Comparison of ENCODE assay signal across 8 mouse cellular contexts in the genomic region with DNA sequence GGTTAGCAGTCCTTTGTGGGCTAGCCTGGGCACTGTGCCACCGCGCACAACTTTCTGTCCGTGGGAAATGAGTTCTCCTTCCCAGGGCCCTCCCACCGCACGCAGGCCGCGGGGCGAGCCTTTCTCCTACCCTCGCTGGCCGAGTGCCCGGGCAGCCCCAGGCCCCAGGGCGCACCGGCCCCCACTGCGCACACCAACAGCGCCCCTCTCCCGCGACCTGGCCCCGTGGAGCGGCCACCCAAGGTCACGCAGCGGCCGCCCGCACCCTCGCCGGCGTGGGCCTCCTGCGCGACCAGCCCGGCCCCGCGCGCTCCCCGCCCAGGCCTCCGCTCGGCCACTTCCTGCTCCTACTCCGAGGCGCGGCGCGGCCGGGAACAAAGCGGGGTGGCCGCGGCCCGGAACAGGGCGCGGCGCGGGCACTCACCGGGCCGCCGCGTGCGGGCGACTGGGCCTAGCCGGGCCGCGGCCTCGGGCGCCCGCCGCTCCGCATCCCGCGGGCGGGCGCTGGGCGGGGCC. TPM values are rescaled to one million over a fixed set of nuclear protein-coding genes. Genes with fewer than 3 reads are reported as not detected.
DNase-seq lines count a peak whose midpoint lies in the region; ATAC-seq and TF ChIP-seq lines count a peak whose summit lies in the region.

No protein-coding gene starts in this region.

- no peak for TF ChIP-seq CTCF in forebrain, postnatal 0 days (IDR thresholded peaks at IDR 0.05; ENCODE audit: low read depth)
- TF ChIP-seq CTCF in kidney, adult 2 months (conservative IDR thresholded peaks at IDR 0.05; ENCODE audit: insufficient read depth, insufficient read length, low read depth, low read length), result no peak
- TF ChIP-seq CTCF in small intestine, adult 2 months (IDR thresholded peaks at IDR 0.05; ENCODE audit: extremely low read depth, insufficient read length, insufficient replicate concordance, low read depth, low read length), result no peak

- peak; percentile 52 to 53 for DNase-seq in lung, adult 18-20 months
- DNase-seq in lung, postnatal 25 days (ENCODE audit: low spot score), result no peak
- peak; percentile 52 to 68 for DNase-seq in adrenal gland, postnatal 36 days
- peak; percentile 63 for DNase-seq in forebrain, postnatal 0 days
- DNase-seq in kidney, adult 2 months, result peak; percentile 53
- DNase-seq in frontal cortex, postnatal 36 days (ENCODE audit: low spot score in 2 of 2), result no peak

- H3K4me3 ChIP-seq in forebrain, postnatal 0 days (ENCODE audit: low read depth, low read length), result peak overlapping the region; percentile 91
- H3K4me3 ChIP-seq in kidney, adult 2 months (ENCODE audit: insufficient read depth, low read depth, low read length), result peak overlapping the region; percentile 86
- peak overlapping the region; percentile 99 for H3K4me3 ChIP-seq in lung, embryonic 15.5 days
- H3K4me3 ChIP-seq in small intestine, adult 2 months (ENCODE audit: low read depth, low read length), result peak overlapping the region; percentile 87

- peaks cover 24% of the 10 kb centered on the region for H3K4me1 ChIP-seq in forebrain, postnatal 0 days (ENCODE audit: insufficient read depth)
- H3K4me1 ChIP-seq in kidney, adult 2 months (ENCODE audit: control insufficient read depth, insufficient read depth, low read length), result peaks cover 5% of the 10 kb centered on the region; the same call in 1 of the 2 replicates
- peaks cover 79% of the 10 kb centered on the region for H3K4me1 ChIP-seq in lung, embryonic 15.5 days
- peaks cover 25% of the 10 kb centered on the region for H3K4me1 ChIP-seq in small intestine, adult 2 months (ENCODE audit: control insufficient read depth, insufficient read depth, insufficient read length, low read length)

- peak overlapping the region; percentile 96 for H3K9ac ChIP-seq in forebrain, postnatal 0 days
- peak overlapping the region; percentile 100 for H3K9ac ChIP-seq in lung, embryonic 15.5 days

- peak overlapping the region; percentile 88 for H3K4me2 ChIP-seq in forebrain, postnatal 0 days (ENCODE audit: low read depth)
- peak overlapping the region; percentile 93 for H3K4me2 ChIP-seq in lung, embryonic 15.5 days

- no peaks in the 10 kb centered on the region for H3K9me3 ChIP-seq in forebrain, postnatal 0 days (ENCODE audit: low read length)
- H3K9me3 ChIP-seq in lung, embryonic 15.5 days, result no peaks in the 10 kb centered on the region

- H3K27me3 ChIP-seq in forebrain, postnatal 0 days (ENCODE audit: insufficient read depth, low read length), result peaks cover 8% of the 10 kb centered on the region; the same call in 1 of the 2 replicates
- no peaks in the 10 kb centered on the region for H3K27me3 ChIP-seq in kidney, adult 2 months (replicated peaks; ENCODE audit: control insufficient read depth, insufficient read depth, low read length)
- no peaks in the 10 kb centered on the region; the same call in 1 of the 2 replicates for H3K27me3 ChIP-seq in lung, embryonic 15.5 days
- no peaks in the 10 kb centered on the region for H3K27me3 ChIP-seq in small intestine, adult 2 months (ENCODE audit: control insufficient read depth, insufficient read depth, low read length)

- peak overlapping the region; percentile 91 for H3K27ac ChIP-seq in forebrain, postnatal 0 days (ENCODE audit: low read depth, low read length)
- H3K27ac ChIP-seq in kidney, adult 2 months (ENCODE audit: insufficient read depth, low read depth, low read length), result peak overlapping the region; percentile 76; the same call in 1 of the 2 replicates
- peak overlapping the region; percentile 98 for H3K27ac ChIP-seq in lung, embryonic 15.5 days
- peak overlapping the region; percentile 91 for H3K27ac ChIP-seq in small intestine, adult 2 months (ENCODE audit: insufficient read depth, low read depth, low read length)

- TF ChIP-seq POLR2A in kidney, adult 2 months (IDR thresholded peaks at IDR 0.05; ENCODE audit: low read depth, low read length), result no peak
- TF ChIP-seq POLR2A in small intestine, adult 2 months (IDR thresholded peaks at IDR 0.05; ENCODE audit: low read depth, low read length), result no peak

- peak; percentile 35 for ATAC-seq in forebrain, postnatal 0 days
- peak; percentile 3; the same call in 1 of the 2 replicates for ATAC-seq in lung, embryonic 15.5 days (ENCODE audit: borderline replicate concordance, extremely low read depth, low FRiP score, low TSS enrichment)

- 2% methylated on average over 51 of the region's 68 CpGs for WGBS in forebrain, postnatal 0 days
- 4% methylated on average over 67 of the region's 68 CpGs for WGBS in kidney, adult 2 months
- under 1% methylated on average over 40 of the region's 68 CpGs for WGBS in lung, embryonic 15.5 days
- WGBS in small intestine, adult 2 months, result under 1% methylated on average over 68 of the region's 68 CpGs

- H3K36me3 ChIP-seq in forebrain, postnatal 0 days (ENCODE audit: insufficient read depth), result peaks cover 21% of the 10 kb centered on the region
- no peaks in the 10 kb centered on the region for H3K36me3 ChIP-seq in kidney, adult 2 months (ENCODE audit: control insufficient read depth, insufficient read depth, low read length)
- peaks cover 23% of the 10 kb centered on the region for H3K36me3 ChIP-seq in lung, embryonic 15.5 days
- H3K36me3 ChIP-seq in small intestine, adult 2 months (ENCODE audit: control insufficient read depth, insufficient read depth, low read length), result peaks cover 16% of the 10 kb centered on the region

RNA-seq across cellular contexts. Expression of gene Akt1, which starts 1.1 kb away (rescaled TPM):
- 100 to 1,000 TPM; 256 to 378 TPM for total RNA-seq in adrenal gland, postnatal 36 days (2021)
- 213 and 215 TPM in 2 replicates for total RNA-seq in forebrain, postnatal 0 days (2014; rRNA removed)
- 117 TPM in 2 replicates for polyA plus RNA-seq in forebrain, postnatal 0 days (2015; fragmentation: Nextera tagmentation; extraction: Ambion mirVana)
- 85.3 and 90.6 TPM in 2 replicates for polyA plus RNA-seq in kidney, adult 2 months (2012; rRNA removed)
- polyA plus RNA-seq in lung, embryonic 15.5 days (2015; fragmentation: Nextera tagmentation; extraction: Ambion mirVana), result 145 and 157 TPM in 2 replicates
- 79.0 and 88.7 TPM in 2 replicates for polyA plus RNA-seq in small intestine, adult 2 months (2012; rRNA removed)

RNA-seq across cellular contexts. Expression of gene Zbtb42, which starts 5.0 kb away (rescaled TPM):
- total RNA-seq in adrenal gland, postnatal 36 days (2021), result 1 to 10 TPM; 5.0 to 9.0 TPM
- total RNA-seq in forebrain, postnatal 0 days (2014; rRNA removed), result 1.0 and 3.5 TPM in 2 replicates
- polyA plus RNA-seq in forebrain, postnatal 0 days (2015; fragmentation: Nextera tagmentation; extraction: Ambion mirVana), result 0.77 and 1.2 TPM in 2 replicates
- 10.7 and 12.1 TPM in 2 replicates for polyA plus RNA-seq in kidney, adult 2 months (2012; rRNA removed)
- 11.4 TPM in 2 replicates for polyA plus RNA-seq in lung, embryonic 15.5 days (2015; fragmentation: Nextera tagmentation; extraction: Ambion mirVana)
- 27.7 and 32.8 TPM in 2 replicates for polyA plus RNA-seq in small intestine, adult 2 months (2012; rRNA removed)

RNA-seq across cellular contexts. Expression of gene Siva1, which starts 29.2 kb away (rescaled TPM):
- total RNA-seq in adrenal gland, postnatal 36 days (2021), result 10 to 100 TPM; 45.4 to 46.9 TPM
- 28.0 and 31.4 TPM in 2 replicates for total RNA-seq in forebrain, postnatal 0 days (2014; rRNA removed)
- 50.5 and 61.5 TPM in 2 replicates for polyA plus RNA-seq in forebrain, postnatal 0 days (2015; fragmentation: Nextera tagmentation; extraction: Ambion mirVana)
- 27.7 and 27.8 TPM in 2 replicates for polyA plus RNA-seq in kidney, adult 2 months (2012; rRNA removed)
- 232 and 246 TPM in 2 replicates for polyA plus RNA-seq in lung, embryonic 15.5 days (2015; fragmentation: Nextera tagmentation; extraction: Ambion mirVana)
- polyA plus RNA-seq in small intestine, adult 2 months (2012; rRNA removed), result 16.1 and 31.3 TPM in 2 replicates

RNA-seq across cellular contexts. Expression of gene Cep170b, which starts 46.6 kb away (rescaled TPM):
- total RNA-seq in adrenal gland, postnatal 36 days (2021), result 10 to 100 TPM; 41.5 to 48.8 TPM
- total RNA-seq in forebrain, postnatal 0 days (2014; rRNA removed), result 67.0 and 86.7 TPM in 2 replicates
- polyA plus RNA-seq in forebrain, postnatal 0 days (2015; fragmentation: Nextera tagmentation; extraction: Ambion mirVana), result 22.4 and 31.6 TPM in 2 replicates
- polyA plus RNA-seq in kidney, adult 2 months (2012; rRNA removed), result 63.4 and 75.3 TPM in 2 replicates
- 18.6 and 20.8 TPM in 2 replicates for polyA plus RNA-seq in lung, embryonic 15.5 days (2015; fragmentation: Nextera tagmentation; extraction: Ambion mirVana)
- polyA plus RNA-seq in small intestine, adult 2 months (2012; rRNA removed), result 59.3 and 99.3 TPM in 2 replicates

RNA-seq across cellular contexts. Expression of gene Adssl1, which starts 53.8 kb away (rescaled TPM):
- 10 to 100 TPM; 21.8 to 22.7 TPM for total RNA-seq in adrenal gland, postnatal 36 days (2021)
- 1.8 and 2.2 TPM in 2 replicates for total RNA-seq in forebrain, postnatal 0 days (2014; rRNA removed)
- 3.4 and 4.7 TPM in 2 replicates for polyA plus RNA-seq in forebrain, postnatal 0 days (2015; fragmentation: Nextera tagmentation; extraction: Ambion mirVana)
- polyA plus RNA-seq in kidney, adult 2 months (2012; rRNA removed), result 8.1 and 10.4 TPM in 2 replicates
- polyA plus RNA-seq in lung, embryonic 15.5 days (2015; fragmentation: Nextera tagmentation; extraction: Ambion mirVana), result 8.3 and 9.3 TPM in 2 replicates
- 4.3 and 5.6 TPM in 2 replicates for polyA plus RNA-seq in small intestine, adult 2 months (2012; rRNA removed)

Comparison
In these comparisons a context has a peak if more than half of its experiments do, and no peak if none do; other contexts are left out.
1. DNase-seq: peak in lung, adult 18-20 months (2 of 2), adrenal gland, postnatal 36 days (2 of 2), forebrain, postnatal 0 days (single experiment) and kidney, adult 2 months (single experiment); none in lung, postnatal 25 days (single experiment) and frontal cortex, postnatal 36 days (0 of 2).
2. Peak in every context shown above with its lines, with median percentiles within 50 percentile points of each other: H3K27ac ChIP-seq and H3K4me3 ChIP-seq.